Mouse (Mus musculus): ENCODE measurements around the gene Frmd4b. TPM values are rescaled to one million over a fixed set of nuclear protein-coding genes. Genes with fewer than 3 reads are reported as not detected.
"Not testable (repeated sequence)": the region's sequence is repeated elsewhere in the genome, so short reads cannot be mapped to it uniquely, and the experiment has no call there.

Frmd4b gene
- total RNA-seq, 2 experiments from 2014 or later, result 19.5 to 21.0 TPM

DNA sequence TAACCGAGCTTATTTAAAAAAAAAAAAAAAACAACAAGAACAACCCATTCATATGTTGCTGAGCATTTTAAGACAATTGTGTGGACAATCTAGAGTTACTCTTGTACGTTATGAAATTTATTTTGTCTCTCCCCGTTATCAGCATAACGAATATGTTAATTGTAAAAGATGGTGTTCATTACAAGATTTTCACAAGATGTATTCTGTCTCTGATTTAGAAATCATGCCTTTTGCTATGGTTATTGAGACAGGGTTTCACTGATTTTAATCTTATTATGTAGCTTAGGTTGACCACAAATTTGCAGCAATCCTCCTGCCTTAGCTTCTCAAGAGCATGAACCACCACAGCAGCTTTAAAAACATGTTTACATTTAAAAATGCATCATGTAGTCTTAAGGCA lies 327.5 kb downstream of the Frmd4b start:
- intact Hi-C loops (cut with DNase I), result no loop called here
- no peak for DNase-seq (ENCODE audit: low spot score in 2 of 2)

DNA sequence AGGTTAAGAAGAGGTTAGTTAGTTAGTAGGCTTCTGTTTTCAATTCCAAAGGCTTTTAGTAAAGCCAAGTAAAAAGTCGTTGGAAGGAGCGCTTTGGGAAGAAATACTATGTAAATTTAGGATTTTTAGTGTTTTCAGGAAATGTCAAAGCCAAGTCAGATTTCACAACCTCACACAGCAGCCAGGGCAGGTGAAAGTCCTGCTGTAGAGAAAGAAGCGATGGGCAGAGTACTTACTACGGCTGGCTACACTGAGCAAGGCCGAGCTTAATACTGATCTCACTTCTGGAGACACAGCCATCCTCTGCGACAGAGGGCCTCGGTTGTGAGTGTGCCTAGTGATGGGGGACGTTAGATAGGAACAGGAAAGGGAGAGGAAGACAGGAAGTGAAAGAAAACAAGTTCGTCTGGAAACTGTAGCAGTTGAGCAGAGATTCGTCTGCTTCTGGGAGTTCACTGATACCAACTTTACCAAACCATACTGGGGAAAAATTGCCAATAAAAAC lies 328.0 kb downstream of the Frmd4b start:
- no peak for DNase-seq (ENCODE audit: low spot score in 2 of 2)
- intact Hi-C loops (cut with DNase I), result no loop called here

DNA sequence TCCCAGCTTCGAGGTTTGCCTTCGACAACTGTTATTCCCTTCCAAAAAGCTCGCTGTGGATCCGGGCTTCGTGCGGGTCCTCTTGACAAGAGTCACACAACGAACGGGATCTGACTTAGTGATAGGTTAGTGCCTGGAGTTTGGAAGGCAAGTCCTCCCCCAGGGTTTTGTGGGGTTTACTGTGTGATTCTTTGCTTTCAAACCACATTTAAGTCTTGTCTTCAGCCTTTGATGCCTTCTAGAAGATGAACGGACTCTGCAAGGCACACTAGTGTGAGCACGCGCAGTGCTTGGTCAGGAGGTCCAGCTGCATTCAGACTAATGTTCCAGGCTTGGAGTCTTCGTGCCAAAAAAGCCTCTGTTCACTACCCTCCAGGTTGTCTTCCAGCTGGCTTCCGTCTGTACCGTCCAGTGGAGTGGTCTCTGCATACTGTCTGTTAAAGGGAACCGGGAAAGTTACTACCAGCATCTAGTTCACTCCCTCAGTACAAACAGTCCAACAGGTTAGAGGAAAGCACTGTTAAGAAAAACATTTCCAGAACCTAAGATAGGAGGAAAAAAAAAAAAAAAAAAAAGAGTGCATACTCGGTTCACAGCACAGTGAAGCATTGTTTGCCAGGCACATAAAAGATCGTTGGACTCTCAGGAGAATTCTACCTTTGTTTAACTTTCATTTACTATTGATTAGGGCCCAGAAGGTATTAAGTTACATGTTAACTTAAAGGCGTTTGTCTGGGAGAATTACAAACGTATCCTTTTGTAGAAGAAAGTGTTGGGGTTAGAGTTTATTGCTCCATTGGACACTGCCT lies 329.1 kb downstream of the Frmd4b start:
- intact Hi-C loops (cut with DNase I), result no loop called here
- DNase-seq (ENCODE audit: low spot score in 2 of 2), result no peak

DNA sequence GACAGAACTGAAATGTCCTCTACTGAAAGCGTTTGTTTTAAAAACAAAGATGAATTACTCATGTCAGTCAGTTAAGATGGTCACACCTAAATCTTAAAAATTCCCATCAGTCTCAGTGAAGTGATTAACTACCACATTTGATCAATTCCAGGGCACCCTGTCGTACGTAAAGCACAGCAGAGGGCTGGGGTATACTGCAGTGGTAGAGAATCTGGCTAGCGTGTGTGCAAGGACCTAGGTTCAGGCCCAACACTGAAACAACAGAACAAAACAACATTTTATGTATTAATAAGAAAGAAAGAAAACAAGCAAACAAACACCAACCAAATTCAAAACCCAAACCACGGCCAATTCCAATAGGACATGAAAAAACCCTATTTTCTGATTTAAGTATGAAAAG lies 331.0 kb downstream of the Frmd4b start:
- DNase-seq (ENCODE audit: low spot score in 2 of 2), result no peak
- intact Hi-C loops (cut with DNase I), result no loop called here

DNA sequence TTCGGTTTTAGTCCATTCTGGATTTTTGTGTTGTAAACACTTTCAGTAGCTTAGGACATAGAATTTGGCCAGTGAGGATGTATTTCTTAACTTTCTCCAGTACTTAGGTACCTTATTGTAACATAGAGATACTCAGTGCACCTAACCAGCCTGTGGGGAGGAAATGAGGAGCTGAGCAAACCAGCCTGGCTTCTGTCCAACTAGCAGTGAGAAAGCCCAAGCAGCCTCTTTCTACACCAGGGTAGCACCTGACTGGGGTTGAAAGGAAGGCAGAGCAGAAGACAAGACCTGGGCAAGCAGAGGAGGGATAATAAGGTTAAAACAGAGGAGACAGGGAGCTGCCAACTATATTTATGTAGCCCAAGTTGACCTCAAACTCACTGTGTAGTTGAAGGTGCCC lies 333.7 kb downstream of the Frmd4b start:
- DNase-seq (ENCODE audit: low spot score in 2 of 2), result no peak
- intact Hi-C loops (cut with DNase I), result no loop called here

DNA sequence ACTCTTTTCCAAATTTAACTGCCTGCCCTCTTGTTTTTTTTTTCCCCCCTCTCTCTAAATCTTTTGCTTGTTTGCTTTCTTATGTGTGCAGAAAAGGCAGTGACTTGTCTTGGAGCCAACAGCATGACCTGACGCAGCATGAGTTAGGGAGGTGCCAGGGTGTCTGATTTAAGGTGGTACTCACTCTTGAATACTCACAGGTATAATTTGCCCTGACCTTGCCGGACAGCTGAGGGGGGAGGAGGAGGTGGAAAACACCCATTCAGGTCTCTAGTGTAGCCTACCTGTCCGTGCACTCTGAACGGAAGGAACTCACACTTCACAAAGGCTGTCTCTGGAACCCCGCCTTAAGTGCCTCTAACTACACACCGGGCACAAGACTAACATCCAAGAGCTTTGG lies 338.5 kb downstream of the Frmd4b start:
- intact Hi-C loops (cut with DNase I), result loop anchor here (1.0 to 5.0 kb wide), 4 partner anchors 138 to 462 kb away; no protein-coding TSS in a partner anchor
- DNase-seq (ENCODE audit: low spot score in 2 of 2), result no peak

DNA sequence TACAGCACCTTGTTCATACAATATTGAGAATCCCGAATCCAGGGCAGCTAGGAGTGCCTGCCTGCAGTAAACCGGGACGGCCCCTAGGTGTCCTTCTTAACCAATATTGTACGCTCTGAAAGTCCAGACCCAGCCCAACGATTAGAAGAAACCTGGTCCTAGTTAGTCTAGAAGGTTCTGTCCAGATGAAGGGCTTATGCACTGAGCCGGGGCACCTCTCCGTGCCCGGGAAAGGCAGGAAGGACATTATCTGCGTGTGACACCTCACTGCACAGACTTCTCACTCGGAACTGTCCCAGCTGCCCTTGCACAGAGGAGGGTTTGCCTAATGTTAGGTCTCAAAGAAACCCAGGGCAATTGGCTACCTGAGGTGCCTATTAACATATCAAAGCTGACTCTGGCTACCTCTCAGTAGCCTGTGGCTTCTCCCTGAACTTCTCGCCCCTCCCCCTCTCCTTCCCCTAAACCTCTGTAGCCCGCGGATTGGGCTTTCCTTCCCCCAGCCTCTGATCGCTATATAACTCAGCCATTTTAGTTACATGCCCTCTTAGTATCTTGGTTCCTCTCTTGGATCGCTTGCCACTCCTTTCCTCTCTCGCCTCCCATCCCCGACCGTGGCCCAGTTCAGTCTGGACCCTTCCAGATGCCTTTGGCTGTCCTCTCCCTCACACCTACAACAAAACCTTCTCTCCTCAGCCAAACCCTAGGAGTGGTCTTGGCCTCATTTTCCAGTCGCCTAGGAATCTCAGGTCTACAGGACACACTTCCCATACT lies 339.1 kb downstream of the Frmd4b start:
- peak; percentile 78 to 83 for DNase-seq (ENCODE audit: low spot score in 2 of 2)
- intact Hi-C loops (cut with DNase I), result loop anchor here (1.0 to 5.0 kb wide), 4 partner anchors 139 to 463 kb away; no protein-coding TSS in a partner anchor

DNA sequence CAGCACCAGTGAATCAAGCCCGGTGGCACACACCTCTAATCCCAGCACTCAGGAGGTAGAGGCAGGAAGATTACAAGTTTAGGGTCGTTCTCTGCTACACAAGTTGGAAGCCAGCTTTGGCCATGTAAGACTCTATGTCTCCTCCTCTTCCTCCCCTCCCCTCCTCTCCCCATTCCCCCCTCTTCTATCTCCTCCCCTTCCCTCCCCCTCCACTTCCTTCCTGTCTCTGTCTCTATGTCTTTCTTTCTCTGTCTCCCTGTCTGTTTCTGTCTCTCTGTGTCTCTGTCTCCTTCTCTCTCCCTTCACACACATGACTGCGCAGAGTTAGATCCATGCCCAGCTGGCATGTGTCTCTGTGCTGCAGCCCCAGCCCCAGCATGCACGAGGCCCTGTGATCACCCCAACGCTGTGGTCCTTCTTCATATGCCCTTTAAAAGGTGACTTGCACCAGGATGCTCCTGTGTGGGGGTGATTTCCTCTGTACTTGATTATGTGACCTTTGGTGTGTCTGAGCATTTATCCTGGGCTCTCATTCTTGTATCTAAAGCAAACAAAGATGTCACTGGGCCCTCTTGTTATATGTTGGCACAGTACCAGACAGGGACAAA lies 340.3 kb downstream of the Frmd4b start:
- intact Hi-C loops (cut with DNase I), result loop anchor here (5.0 kb wide), 1 partner anchor 230 kb away; no protein-coding TSS in a partner anchor
- no peak for DNase-seq (ENCODE audit: low spot score in 2 of 2)

DNA sequence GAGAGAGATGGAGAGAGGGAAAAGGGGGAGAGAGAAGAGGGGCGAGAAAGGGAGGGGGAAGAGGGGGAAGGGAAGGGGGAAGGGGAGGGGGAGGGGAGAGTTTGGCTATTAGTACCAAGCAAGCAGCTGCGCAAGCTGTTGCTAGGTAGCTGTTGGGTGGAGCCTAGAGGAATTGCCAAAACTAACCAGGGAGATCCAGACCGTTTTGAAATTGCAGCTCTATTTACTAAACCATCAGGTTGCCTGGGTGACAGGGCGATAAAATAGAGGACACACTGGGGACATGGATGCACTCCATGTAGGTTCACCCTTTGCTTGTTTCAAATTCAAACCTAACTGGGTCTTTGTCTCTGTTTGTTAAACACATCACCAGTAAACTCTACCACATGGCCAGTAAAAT lies 341.0 kb downstream of the Frmd4b start:
- intact Hi-C loops (cut with DNase I), result loop anchor here (5.0 kb wide), 1 partner anchor 231 kb away; no protein-coding TSS in a partner anchor

DNA sequence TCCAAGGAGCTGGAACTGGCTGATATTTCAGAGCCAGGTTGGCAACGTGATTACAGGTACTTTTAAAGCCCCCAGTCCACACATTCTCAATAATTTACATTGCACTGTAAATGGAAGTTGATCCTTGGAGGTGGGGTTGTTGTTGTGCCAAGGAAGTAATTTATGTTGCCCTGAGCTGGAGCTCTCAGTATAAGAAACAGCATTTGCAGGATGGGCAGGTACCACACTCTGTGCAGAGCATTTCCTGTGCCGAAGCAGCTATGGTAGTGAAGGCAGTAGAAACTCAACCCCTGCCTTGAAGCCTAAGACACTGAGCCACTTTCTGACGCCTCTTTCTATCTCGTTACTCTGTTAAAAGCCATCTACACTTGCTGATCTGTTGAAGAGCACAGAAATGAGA lies 341.6 kb downstream of the Frmd4b start:
- no peak for DNase-seq (ENCODE audit: low spot score in 2 of 2)
- intact Hi-C loops (cut with DNase I), result loop anchor here (5.0 kb wide), 1 partner anchor 232 kb away; no protein-coding TSS in a partner anchor

More for the DNA sequence above, 341.0 kb downstream of the Frmd4b start:
- no peak for DNase-seq (ENCODE audit: low spot score in 2 of 2)

DNA sequence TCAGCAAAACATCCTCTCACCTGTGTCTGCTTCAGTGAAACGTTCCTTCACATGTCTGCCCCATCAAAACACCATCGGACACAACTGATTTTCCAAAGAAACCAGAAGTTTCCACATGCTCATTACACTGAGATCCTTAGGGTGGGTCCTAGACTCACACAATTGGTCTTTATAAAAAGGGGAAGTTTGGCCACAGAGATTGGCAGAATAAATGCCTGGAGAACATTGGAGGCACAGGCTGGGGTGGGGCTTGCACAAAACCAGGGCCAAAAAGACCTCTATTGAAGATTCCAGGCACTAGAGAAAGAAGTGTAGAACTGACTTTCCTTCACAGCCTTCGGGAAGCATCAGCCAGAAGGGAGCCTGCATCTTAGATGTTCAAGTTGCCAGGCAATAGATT lies 343.6 kb downstream of the Frmd4b start:
- intact Hi-C loops (cut with DNase I), result no loop called here
- no peak for DNase-seq (ENCODE audit: low spot score in 2 of 2)

DNA sequence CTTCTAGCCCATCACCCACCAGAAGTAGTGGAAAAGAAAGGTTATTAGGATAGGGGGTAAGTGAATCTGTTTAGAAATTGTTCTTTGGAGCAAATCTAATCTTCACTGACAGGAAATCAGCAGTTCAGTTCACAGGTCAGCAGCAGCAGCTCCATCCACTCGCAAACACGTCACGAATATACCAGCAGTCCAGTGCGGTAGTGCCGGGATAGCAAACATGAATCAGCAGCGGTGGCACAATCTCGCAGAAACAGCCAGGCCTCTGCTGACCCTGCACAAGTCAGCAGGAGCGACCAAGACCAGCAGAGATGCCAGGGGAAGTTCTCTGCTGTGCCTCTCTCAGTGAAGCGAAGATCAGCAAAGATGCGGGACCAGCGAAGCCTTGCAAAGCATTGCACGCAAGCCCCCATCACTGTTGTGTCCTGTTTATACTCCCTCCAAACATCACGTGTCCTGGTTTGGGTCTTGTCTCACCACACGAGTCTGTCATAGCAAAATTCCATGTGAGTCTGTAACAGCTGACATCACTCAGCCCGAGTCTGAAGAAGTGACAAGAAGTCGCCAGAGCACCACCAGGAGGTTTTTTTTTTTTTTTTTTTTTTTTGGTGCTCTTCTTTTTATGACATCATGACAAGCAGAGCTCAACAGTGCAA lies 344.2 kb downstream of the Frmd4b start:
- intact Hi-C loops (cut with DNase I), result no loop called here
- no peak for DNase-seq (ENCODE audit: low spot score in 2 of 2)

DNA sequence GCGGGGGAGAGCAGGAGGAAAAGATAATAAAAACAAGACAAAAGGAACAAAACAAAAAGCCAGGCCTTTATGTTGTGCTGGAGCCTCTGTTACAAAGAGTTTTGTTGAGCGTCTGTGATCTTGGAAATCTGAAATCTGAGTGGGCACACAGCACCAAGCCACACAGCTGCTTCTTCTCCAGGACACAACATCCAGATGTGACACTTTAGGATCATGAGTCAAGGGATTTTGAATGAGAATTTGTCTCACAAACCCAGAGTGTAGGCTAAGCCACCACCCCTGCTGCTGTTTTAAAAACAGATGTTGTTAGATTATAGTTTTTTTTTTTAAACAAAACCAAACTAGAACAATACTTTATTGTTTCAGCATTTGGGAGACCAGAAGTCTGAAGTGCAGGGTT lies 345.0 kb downstream of the Frmd4b start:
- intact Hi-C loops (cut with DNase I), result no loop called here
- DNase-seq (ENCODE audit: low spot score in 2 of 2), result no peak

DNA sequence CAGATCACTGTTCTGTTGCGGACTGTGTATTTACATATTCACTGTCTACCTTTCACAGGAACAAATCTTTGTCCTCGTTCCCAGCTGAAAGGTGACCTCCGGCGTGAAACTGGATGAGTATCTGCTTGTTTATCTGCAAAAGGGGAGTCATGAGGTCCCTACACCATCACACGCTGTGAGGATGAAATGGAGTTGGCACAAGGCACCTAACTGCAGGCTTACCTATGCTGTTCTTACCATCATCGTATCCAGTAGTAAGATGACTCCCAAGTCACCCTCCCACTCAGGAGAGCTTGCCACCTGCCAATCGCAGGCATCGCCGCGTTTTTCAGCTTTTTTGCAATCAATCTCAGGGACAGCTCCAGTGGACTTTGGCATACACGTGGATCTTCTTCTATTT lies 347.7 kb downstream of the Frmd4b start:
- intact Hi-C loops (cut with DNase I), result no loop called here
- DNase-seq (ENCODE audit: low spot score in 2 of 2), result no peak

DNA sequence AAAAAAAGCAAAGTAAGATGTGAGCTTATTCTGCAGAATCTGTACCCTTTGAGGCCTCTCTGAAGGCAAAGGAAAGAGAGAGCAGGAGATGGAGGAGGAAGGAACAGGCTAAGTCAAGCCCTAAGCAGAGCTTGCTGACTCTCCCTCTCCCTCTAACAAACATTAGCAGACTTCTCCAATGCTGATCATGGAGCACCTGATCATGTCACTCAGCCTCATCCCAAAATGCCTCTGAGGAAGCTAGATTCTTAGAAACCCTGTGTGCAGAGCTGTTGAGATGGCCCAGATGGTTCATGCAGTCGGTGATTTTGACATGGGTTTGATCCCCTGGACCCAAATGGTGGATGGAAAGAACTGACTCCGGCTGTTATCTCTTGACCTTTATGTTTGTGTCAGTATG lies 350.2 kb downstream of the Frmd4b start:
- DNase-seq (ENCODE audit: low spot score in 2 of 2), result no peak
- intact Hi-C loops (cut with DNase I), result no loop called here

DNA sequence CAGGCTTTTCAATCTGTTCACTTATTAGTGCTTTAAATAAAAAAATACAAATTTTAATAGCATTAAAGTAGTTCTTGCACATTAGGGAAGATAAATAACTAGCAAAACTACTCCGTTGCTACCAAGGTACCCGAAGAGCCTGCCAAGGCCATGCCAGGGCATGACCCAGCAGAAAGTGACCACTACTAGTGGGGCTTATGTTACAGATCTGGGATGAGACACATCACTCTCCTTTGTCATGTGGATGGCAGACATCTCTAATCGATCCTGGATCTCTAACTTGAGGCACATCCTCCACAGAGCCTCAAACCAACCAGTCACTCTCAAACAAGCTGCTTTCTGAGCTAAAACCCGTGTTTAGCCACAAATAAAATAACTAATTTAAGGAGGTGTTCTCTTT lies 350.7 kb downstream of the Frmd4b start:
- intact Hi-C loops (cut with DNase I), result no loop called here
- no peak for DNase-seq (ENCODE audit: low spot score in 2 of 2)

DNA sequence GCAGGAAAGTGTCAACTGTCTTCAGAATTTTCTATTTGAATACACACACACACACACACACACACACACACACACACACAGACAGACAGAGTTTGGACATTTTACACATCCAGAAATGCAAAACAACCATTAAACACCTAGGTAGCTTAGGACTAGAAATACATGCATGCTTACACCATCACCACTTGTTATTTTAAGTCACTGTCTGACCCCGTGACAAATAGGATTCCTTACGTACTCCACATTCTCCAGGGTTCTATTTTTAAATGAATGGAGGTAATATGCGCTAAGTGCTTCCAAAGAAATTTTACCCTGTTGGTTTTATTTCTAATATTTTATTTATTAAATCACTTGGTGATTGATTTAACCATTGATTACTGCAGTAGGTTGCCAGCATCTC lies 351.6 kb downstream of the Frmd4b start:
- intact Hi-C loops (cut with DNase I), result no loop called here
- DNase-seq (ENCODE audit: low spot score in 2 of 2), result no peak

DNA sequence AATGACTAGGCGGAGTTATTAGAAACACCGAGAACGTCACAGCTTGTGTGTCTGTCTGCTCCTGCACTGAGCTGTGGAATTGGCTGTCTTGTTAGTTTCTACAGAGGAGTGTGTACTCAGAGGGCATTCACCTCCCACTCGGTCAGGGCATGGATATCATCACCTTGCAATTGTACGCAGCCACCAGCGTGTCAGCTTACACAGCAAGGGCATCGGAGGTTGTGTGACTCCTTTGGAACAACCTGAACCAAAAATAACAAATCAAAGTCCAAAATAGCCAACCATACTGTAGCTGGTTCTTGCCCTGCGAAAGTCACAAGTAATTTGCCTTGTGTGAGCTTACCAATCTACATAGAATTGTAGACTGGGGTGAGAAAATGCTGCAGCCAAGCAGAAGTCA lies 352.1 kb downstream of the Frmd4b start:
- intact Hi-C loops (cut with DNase I), result no loop called here
- DNase-seq (ENCODE audit: low spot score in 2 of 2), result no peak

DNA sequence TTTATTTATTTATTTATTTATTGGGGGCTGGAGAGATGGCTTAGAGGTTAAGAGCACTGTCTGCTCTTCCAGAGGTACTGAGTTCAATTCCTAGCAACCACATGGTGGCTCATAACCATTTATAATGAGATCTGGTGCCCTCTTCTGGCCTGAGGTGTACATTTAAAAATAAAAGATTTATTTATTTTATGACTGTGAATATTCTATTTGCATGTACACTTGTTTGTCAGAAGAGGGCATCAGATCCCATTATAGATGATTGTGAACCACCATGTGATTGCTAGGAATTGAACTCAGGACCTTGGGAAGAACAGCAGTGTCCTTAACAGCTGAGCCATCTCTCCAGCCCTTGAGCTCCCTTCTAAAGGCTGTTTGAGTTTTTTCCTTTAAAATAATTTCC lies 353.6 kb downstream of the Frmd4b start:
- intact Hi-C loops (cut with DNase I); DNase-seq (ENCODE audit: low spot score in 2 of 2): not testable (repeated sequence)

DNA sequence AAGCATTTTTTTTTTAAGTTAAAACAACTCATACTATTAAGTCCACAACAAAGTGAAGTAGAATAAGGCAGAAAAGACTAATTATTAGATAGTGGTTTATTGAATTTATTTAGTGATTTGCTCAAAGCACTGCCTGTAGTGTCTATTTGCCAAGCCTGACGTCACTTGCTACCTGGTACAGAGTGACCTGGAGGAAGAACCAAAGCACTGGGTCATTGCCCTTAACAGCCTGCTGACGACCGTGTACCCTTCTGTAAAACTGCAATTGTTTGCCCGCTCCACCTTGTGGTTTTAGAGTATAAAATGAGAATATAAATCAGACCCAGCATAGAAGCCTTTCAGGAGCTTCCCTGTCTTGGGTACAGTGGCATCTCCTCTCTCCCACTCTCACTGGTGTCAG lies 355.1 kb downstream of the Frmd4b start:
- no peak for DNase-seq (ENCODE audit: low spot score in 2 of 2)
- intact Hi-C loops (cut with DNase I), result no loop called here
